Mouse (Mus musculus): ENCODE results near the gene Sar1b. TPM values are rescaled to one million over a fixed set of nuclear protein-coding genes. Genes with fewer than 3 reads are reported as not detected.

Sar1b gene
- polyA plus RNA-seq, 2 experiments: 55.1 to 117 TPM

- Histone ChIP-seq H3K27me3 (ENCODE audit: control insufficient read depth, insufficient read depth, low read length) (no peaks in the 10 kb centered on the region), H3K27ac (replicated peaks; ENCODE audit: low read depth, low read length) (no peak overlapping the region), H3K4me3 (replicated peaks; ENCODE audit: low read length) (no peak overlapping the region), H3K36me3 (ENCODE audit: control insufficient read depth, insufficient read depth, low read length) (peaks cover 66% of the 10 kb centered on the region), H3K4me1 (ENCODE audit: control insufficient read depth, insufficient read depth, low read length) (no peaks in the 10 kb centered on the region), H3K4me2 (replicated peaks; ENCODE audit: low read depth, low read length, severe bottlenecking) (no peak overlapping the region), H3K9ac (ENCODE audit: low read depth, low read length, severe bottlenecking) (no peak overlapping the region), H3K9me3 (ENCODE audit: control insufficient read depth, low read length) (no peaks in the 10 kb centered on the region)
- TF ChIP-seq POLR2A (IDR thresholded peaks at IDR 0.05; ENCODE audit: borderline replicate concordance, extremely low read depth, insufficient read depth, insufficient read length): no peak
- 87% methylated on average over 19 of the region's 19 CpGs for WGBS
- ATAC-seq (ENCODE audit: low FRiP score, low read depth) (no peak), DNase-seq (ENCODE audit: low spot score) (no peak)
These were observed 61.5 kb downstream of the Sar1b start for GRCm38 (mm10) chr11:51824867-51825424.

GRCm38 (mm10) chr11:51831962-51832909 is 68.7 kb downstream of the Sar1b start:
- Histone ChIP-seq H3K9me3 (ENCODE audit: control insufficient read depth, low read length) (no peaks in the 10 kb centered on the region), H3K4me3 (replicated peaks; ENCODE audit: low read length) (no peak overlapping the region), H3K4me1 (ENCODE audit: control insufficient read depth, insufficient read depth, low read length) (no peaks in the 10 kb centered on the region), H3K4me2 (replicated peaks; ENCODE audit: low read depth, low read length, severe bottlenecking) (no peak overlapping the region), H3K9ac (ENCODE audit: low read depth, low read length, severe bottlenecking) (no peak overlapping the region), H3K27ac (replicated peaks; ENCODE audit: low read depth, low read length) (no peak overlapping the region), H3K27me3 (ENCODE audit: control insufficient read depth, insufficient read depth, low read length) (no peaks in the 10 kb centered on the region), H3K36me3 (ENCODE audit: control insufficient read depth, insufficient read depth, low read length) (peaks cover 42% of the 10 kb centered on the region)
- DNase-seq (ENCODE audit: low spot score) (no peak), ATAC-seq (ENCODE audit: low FRiP score, low read depth) (no peak)
- WGBS: 69% methylated on average over 4 of the region's 4 CpGs
- no peak for TF ChIP-seq POLR2A (IDR thresholded peaks at IDR 0.05; ENCODE audit: borderline replicate concordance, extremely low read depth, insufficient read depth, insufficient read length)

- WGBS: 80% methylated on average over 5 of the region's 5 CpGs
- H3K9me3 ChIP-seq (ENCODE audit: control insufficient read depth, low read length): no peaks in the 10 kb centered on the region
- H3K4me1 ChIP-seq (ENCODE audit: control insufficient read depth, insufficient read depth, low read length): no peaks in the 10 kb centered on the region
- no peak for TF ChIP-seq POLR2A (IDR thresholded peaks at IDR 0.05; ENCODE audit: borderline replicate concordance, extremely low read depth, insufficient read depth, insufficient read length)
- no peak overlapping the region for H3K4me2 ChIP-seq (replicated peaks; ENCODE audit: low read depth, low read length, severe bottlenecking)
- no peak overlapping the region for H3K4me3 ChIP-seq (replicated peaks; ENCODE audit: low read length)
- H3K36me3 ChIP-seq (ENCODE audit: control insufficient read depth, insufficient read depth, low read length): peaks cover 38% of the 10 kb centered on the region
- H3K27me3 ChIP-seq (ENCODE audit: control insufficient read depth, insufficient read depth, low read length): no peaks in the 10 kb centered on the region
- ATAC-seq (ENCODE audit: low FRiP score, low read depth): no peak
- DNase-seq (ENCODE audit: low spot score): no peak
- no peak overlapping the region for H3K27ac ChIP-seq (replicated peaks; ENCODE audit: low read depth, low read length)
- no peak overlapping the region for H3K9ac ChIP-seq (ENCODE audit: low read depth, low read length, severe bottlenecking)
These were observed 69.5 kb downstream of the Sar1b start for GRCm38 (mm10) chr11:51832992-51833391.

GRCm38 (mm10) chr11:51833393-51834066 is 70.0 kb downstream of the Sar1b start:
- no peak for TF ChIP-seq POLR2A (IDR thresholded peaks at IDR 0.05; ENCODE audit: borderline replicate concordance, extremely low read depth, insufficient read depth, insufficient read length)
- Histone ChIP-seq H3K9ac (ENCODE audit: low read depth, low read length, severe bottlenecking) (no peak overlapping the region), H3K9me3 (ENCODE audit: control insufficient read depth, low read length) (no peaks in the 10 kb centered on the region), H3K27ac (replicated peaks; ENCODE audit: low read depth, low read length) (no peak overlapping the region), H3K36me3 (ENCODE audit: control insufficient read depth, insufficient read depth, low read length) (peaks cover 35% of the 10 kb centered on the region), H3K4me2 (replicated peaks; ENCODE audit: low read depth, low read length, severe bottlenecking) (no peak overlapping the region), H3K4me3 (replicated peaks; ENCODE audit: low read length) (no peak overlapping the region), H3K4me1 (ENCODE audit: control insufficient read depth, insufficient read depth, low read length) (no peaks in the 10 kb centered on the region), H3K27me3 (ENCODE audit: control insufficient read depth, insufficient read depth, low read length) (no peaks in the 10 kb centered on the region)
- 91% methylated on average over 10 of the region's 10 CpGs for WGBS
- no peak for ATAC-seq (ENCODE audit: low FRiP score, low read depth)
- no peak for DNase-seq (ENCODE audit: low spot score)

GRCm38 (mm10) chr11:51834067-51834411 is 70.6 kb downstream of the Sar1b start:
- no peak overlapping the region for H3K4me3 ChIP-seq (replicated peaks; ENCODE audit: low read length)
- H3K4me2 ChIP-seq (replicated peaks; ENCODE audit: low read depth, low read length, severe bottlenecking): no peak overlapping the region
- no peak for TF ChIP-seq POLR2A (IDR thresholded peaks at IDR 0.05; ENCODE audit: borderline replicate concordance, extremely low read depth, insufficient read depth, insufficient read length)
- no peak overlapping the region for H3K27ac ChIP-seq (replicated peaks; ENCODE audit: low read depth, low read length)
- H3K4me1 ChIP-seq (ENCODE audit: control insufficient read depth, insufficient read depth, low read length): no peaks in the 10 kb centered on the region
- peaks cover 32% of the 10 kb centered on the region for H3K36me3 ChIP-seq (ENCODE audit: control insufficient read depth, insufficient read depth, low read length)
- H3K27me3 ChIP-seq (ENCODE audit: control insufficient read depth, insufficient read depth, low read length): no peaks in the 10 kb centered on the region
- no peaks in the 10 kb centered on the region for H3K9me3 ChIP-seq (ENCODE audit: control insufficient read depth, low read length)
- H3K9ac ChIP-seq (ENCODE audit: low read depth, low read length, severe bottlenecking): no peak overlapping the region
- WGBS: 97% methylated on average over 8 of the region's 8 CpGs
- no peak for ATAC-seq (ENCODE audit: low FRiP score, low read depth)
- no peak for DNase-seq (ENCODE audit: low spot score)

Measured in limb, embryonic 14.5 days (tissue).